Mouse (Mus musculus): Measurements from ENCODE around the gene Islr2.

- TF ChIP-seq CTCF (IDR thresholded peaks at IDR 0.05; ENCODE audit: borderline replicate concordance, insufficient read depth, low read length) = no peak
- no peak for TF ChIP-seq POLR2A (IDR thresholded peaks at IDR 0.05; ENCODE audit: low read depth, low read length)
Observed at GRCm38 (mm10) chr9:58175745-58176487, 28.2 kb downstream of the Islr2 start.
